Mouse (Mus musculus): Measurements from ENCODE around the gene Itpkb.

DNA sequence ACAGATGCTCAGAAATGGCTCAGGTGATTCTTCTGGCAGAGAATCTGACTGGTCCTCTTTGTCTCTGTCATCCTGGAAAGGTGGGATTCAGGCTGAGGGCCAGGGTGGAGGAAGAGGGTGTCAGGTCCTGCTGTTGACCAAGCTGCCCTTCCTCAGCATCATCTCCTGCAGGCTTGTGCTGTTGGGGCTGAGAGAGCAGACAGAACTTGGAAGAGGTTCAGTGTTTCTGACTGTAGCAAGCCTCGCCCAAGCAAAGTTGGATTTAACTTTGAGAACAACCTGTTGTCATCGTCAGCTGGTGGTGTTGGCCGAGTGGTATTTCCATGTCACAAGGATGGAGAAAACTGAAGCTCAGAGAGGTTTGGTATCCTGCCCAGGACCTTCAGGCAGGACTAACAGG, 74.4 kb downstream of the Itpkb start:
- no peak for TF ChIP-seq CTCF (IDR thresholded peaks at IDR 0.05; ENCODE audit: low read depth, low read length)
- no peak for TF ChIP-seq TAL1 (conservative IDR thresholded peaks at IDR 0.05; ENCODE audit: low read depth, low read length)
- TF ChIP-seq GATA1 (IDR thresholded peaks at IDR 0.05; ENCODE audit: borderline replicate concordance, low read length), result no peak
- no peak for TF ChIP-seq POLR2AphosphoS5 (IDR thresholded peaks at IDR 0.05; ENCODE audit: insufficient replicate concordance, low read depth, low read length)

Data from G1E (cell line).